Mouse (Mus musculus): ENCODE data around the gene Ppm1l. TPM values are rescaled to one million over a fixed set of nuclear protein-coding genes. Genes with fewer than 3 reads are reported as not detected.

The Ppm1l gene
- polyA plus RNA-seq, 1 experiment from 2014 or later = 23.8 TPM

DNA sequence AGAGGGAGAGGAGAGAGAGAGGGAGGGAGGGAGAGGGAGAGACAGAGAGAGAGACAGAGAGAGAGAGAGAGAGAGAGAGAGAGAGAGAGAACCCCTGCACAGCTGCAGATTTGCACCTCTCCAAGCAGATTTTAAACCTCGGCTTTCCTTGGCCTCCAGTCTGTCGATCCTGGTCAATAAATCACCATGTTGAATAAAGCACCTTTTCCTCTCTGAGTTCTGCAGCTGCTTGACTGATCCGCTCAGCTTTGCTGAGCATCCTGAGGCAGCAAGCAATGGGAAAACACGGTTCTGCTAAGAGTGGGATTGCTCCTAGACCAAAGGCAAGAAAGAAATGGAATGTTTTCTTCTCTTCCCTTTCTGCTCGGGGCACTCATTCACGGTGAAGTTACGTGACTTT, 195.7 kb downstream of the Ppm1l start:
- Histone ChIP-seq H3K36me3 (no peaks in the 10 kb centered on the region), H3K4me2 (replicated peaks) (no peak overlapping the region), H3K4me1 (no peaks in the 10 kb centered on the region), H3K9me3 (no peaks in the 10 kb centered on the region), H3K27ac (replicated peaks) (no peak overlapping the region), H3K4me3 (no peak overlapping the region), H3K27me3 (no peaks in the 10 kb centered on the region), H3K9ac (replicated peaks) (no peak overlapping the region)
- WGBS = 69% methylated on average over 7 of the region's 7 CpGs
- ATAC-seq (ENCODE audit: low FRiP score, low read depth) = no peak

DNA sequence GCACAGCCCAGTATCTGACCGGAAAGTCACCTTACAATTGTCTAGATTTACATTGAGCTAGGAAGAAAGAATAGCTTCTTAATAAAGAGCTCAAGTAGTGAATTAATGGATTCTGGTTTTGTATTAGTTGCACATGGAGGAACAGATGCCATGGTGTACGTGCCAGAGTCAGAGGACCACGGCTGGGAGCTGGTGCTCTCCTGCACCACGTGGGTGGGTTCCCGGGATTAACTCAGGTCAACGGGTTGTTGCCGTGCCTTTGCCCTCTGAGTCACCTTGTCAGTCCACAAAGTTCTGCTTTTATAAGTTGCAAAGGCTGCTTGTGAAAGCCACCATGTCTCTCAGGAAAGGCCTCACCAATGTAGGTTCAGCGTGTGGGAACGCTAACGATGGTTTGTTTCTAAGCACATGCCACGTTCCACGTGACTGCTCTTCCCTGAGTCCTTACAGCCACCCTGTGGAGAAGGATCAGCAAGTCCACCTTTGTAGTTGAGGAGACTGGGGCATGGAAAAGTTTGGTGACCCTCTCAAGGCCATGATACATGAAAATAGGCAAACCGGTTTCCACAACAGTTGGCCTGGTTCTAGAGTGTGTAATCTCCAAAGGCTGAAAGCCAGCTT, 199.2 kb downstream of the Ppm1l start:
- no peak overlapping the region for H3K27ac ChIP-seq (replicated peaks)
- WGBS = 81% methylated on average over 13 of the region's 13 CpGs
- no peak overlapping the region for H3K9ac ChIP-seq (replicated peaks)
- H3K4me1 ChIP-seq = peaks cover 8% of the 10 kb centered on the region; the same call in 1 of the 2 replicates
- no peaks in the 10 kb centered on the region for H3K9me3 ChIP-seq
- H3K4me3 ChIP-seq = no peak overlapping the region
- H3K36me3 ChIP-seq = no peaks in the 10 kb centered on the region
- no peaks in the 10 kb centered on the region for H3K27me3 ChIP-seq
- ATAC-seq (ENCODE audit: low FRiP score, low read depth) = no peak
- no peak overlapping the region for H3K4me2 ChIP-seq (replicated peaks)

DNA sequence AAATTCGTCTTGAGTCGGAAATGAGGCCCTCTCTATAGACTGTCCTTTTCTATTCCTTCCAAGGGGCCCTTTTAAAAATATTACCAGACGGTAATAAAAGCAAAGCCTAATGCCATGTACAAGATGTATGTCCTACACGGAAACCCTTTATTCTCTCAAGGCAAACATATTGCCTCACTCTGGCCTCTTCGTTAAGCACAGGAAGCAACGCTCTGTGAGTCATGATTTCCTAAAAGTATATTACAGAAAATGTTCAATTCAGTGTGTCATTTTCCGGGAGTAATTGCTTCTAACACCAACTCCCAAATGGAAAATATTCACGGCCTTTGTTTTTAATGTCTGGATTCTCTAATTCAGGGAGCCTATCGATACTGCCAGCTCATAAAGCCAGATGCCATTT, 202.5 kb downstream of the Ppm1l start:
- no peaks in the 10 kb centered on the region for H3K36me3 ChIP-seq
- no peak for ATAC-seq (ENCODE audit: low FRiP score, low read depth)
- no peaks in the 10 kb centered on the region for H3K27me3 ChIP-seq
- 92% methylated on average over 9 of the region's 9 CpGs for WGBS
- H3K4me1 ChIP-seq = peaks cover 8% of the 10 kb centered on the region; the same call in 1 of the 2 replicates
- H3K9ac ChIP-seq (replicated peaks) = no peak overlapping the region
- no peak overlapping the region for H3K4me2 ChIP-seq (replicated peaks)
- H3K9me3 ChIP-seq = no peaks in the 10 kb centered on the region
- no peak overlapping the region for H3K27ac ChIP-seq (replicated peaks)
- no peak overlapping the region for H3K4me3 ChIP-seq

DNA sequence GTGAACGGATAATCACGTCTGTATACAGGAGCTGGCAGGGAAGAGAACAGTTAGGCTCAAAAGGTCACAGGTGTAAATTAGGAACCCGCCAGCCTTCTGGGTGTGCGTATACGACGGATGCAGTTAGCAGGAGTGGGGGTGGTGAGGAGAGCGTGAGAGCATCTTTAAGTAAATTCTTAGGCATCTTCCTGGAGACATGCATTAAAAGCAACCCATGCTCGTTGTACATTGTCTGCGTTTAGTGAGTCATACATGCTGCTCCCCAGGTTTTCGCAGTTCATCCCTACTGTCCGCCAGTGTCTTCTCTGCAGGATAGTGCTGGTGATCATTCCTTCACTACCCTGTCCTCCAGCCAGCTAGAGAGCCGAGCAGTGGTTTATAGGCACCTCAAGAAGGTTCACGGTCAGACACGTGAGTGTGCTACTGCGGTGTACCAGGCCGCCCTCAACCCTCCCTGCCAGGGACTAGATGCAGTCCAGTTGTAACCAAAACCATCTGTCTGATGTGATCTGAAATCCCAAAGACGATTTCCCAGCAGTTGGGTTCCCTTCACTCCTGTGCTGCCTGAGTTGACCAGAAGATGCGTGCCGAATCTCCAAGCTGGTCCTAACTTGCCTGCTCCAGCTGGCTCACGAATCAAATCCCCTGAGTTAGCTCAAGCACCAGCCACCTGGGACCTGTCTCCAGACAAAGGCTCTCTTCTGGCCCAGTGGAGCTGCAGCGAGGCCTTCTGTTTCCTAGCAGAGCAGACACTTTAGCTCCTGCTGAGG, 203.3 kb downstream of the Ppm1l start:
- Histone ChIP-seq H3K4me2 (replicated peaks) (no peak overlapping the region), H3K4me3 (no peak overlapping the region), H3K9ac (replicated peaks) (no peak overlapping the region), H3K27ac (replicated peaks) (peak overlapping the region; percentile 49; the same call in 1 of the 2 replicates), H3K9me3 (no peaks in the 10 kb centered on the region), H3K36me3 (no peaks in the 10 kb centered on the region), H3K4me1 (peaks cover 8% of the 10 kb centered on the region; the same call in 1 of the 2 replicates), H3K27me3 (no peaks in the 10 kb centered on the region)
- no peak for ATAC-seq (ENCODE audit: low FRiP score, low read depth)
- WGBS = 78% methylated on average over 21 of the region's 21 CpGs

DNA sequence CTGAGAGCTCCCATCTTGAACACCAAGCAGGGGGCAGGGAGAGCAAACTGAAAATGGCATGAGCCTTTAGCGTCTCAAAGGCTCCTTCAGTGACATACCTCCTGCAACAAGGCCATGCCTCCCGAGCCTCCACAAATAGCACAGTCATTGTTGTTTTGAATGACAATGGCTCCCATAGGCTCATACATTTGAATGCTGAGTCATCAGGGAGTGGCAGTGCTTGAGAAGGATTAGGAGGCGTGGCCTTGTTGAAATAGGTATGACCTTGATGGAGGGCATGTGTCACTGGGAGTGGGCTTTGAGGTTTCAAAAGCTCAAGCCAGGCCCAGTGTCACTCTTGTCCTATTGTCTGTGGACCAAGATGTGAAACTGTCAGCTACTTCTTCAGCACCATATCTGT, 205.6 kb downstream of the Ppm1l start:
- H3K27me3 ChIP-seq = no peaks in the 10 kb centered on the region
- H3K9ac ChIP-seq (replicated peaks) = no peak overlapping the region
- no peak for ATAC-seq (ENCODE audit: low FRiP score, low read depth)
- no peak overlapping the region for H3K4me3 ChIP-seq
- no peak overlapping the region for H3K4me2 ChIP-seq (replicated peaks)
- H3K27ac ChIP-seq (replicated peaks) = no peak overlapping the region
- no peaks in the 10 kb centered on the region for H3K9me3 ChIP-seq
- no peaks in the 10 kb centered on the region for H3K36me3 ChIP-seq
- peaks cover 8% of the 10 kb centered on the region; the same call in 1 of the 2 replicates for H3K4me1 ChIP-seq
- 76% methylated on average over 3 of the region's 3 CpGs for WGBS

DNA sequence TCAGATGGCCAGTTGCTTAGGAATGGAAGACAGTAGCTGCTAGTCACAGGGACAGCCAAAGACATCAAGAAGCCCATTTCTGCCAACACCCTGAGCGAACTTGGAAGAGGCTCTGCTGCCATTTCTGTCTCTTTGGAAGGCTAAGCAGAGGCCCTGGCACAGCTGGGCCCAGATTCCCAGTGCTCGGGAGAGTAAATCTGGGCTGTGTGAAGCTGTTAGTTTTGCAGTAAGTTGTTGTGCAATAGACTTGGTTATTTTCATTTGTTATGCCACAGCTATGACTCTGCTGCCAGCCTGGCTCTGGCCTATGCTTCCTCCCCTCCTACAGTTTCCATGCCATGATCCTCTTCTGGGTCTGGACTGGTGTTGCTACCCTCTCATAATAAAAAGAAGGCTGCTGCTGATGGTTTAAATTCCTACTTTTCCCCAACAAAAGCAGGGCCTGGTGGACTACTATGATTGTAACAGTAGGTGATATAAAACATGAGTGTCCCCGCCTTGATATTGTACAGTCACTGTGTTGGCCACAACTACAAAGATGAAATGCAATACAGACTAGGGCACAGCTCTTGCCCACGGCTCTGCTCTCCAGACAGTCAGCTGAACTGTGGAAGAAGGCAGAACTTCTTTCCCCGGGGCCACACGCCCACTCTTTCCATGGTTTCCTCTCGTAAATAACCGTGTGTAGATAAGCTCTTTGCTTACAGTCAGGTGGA, 207.9 kb downstream of the Ppm1l start:
- no peak overlapping the region for H3K9ac ChIP-seq (replicated peaks)
- ATAC-seq (ENCODE audit: low FRiP score, low read depth) = no peak
- no peaks in the 10 kb centered on the region for H3K36me3 ChIP-seq
- H3K9me3 ChIP-seq = no peaks in the 10 kb centered on the region
- H3K27ac ChIP-seq (replicated peaks) = no peak overlapping the region
- H3K4me2 ChIP-seq (replicated peaks) = no peak overlapping the region
- no peak overlapping the region for H3K4me3 ChIP-seq
- 90% methylated on average over 8 of the region's 8 CpGs for WGBS
- H3K4me1 ChIP-seq = peaks cover 7% of the 10 kb centered on the region; the same call in 1 of the 2 replicates
- H3K27me3 ChIP-seq = no peaks in the 10 kb centered on the region

DNA sequence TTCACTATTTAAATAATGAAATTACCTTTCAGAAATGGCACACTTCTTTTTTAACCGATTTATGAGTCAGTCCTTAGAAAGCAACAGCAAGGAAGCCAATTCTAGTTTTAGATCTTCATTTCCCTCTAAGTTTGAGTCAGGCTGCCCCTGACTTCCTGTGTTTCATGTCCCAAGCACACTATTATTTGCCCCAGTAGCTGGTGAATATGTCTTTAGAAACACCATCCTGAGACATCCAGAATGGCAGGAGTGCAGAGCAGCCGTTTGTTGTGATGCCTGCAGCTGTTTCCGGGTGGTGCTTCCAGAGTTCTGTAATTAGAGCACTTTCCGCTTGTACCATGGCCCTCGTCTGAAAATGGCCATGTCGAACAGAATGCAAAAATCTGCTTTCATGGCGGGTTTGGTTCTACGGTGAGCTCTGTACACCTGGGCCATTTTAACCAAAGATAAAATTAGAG, 208.4 kb downstream of the Ppm1l start:
- Histone ChIP-seq H3K9me3 (no peaks in the 10 kb centered on the region), H3K27me3 (no peaks in the 10 kb centered on the region), H3K27ac (replicated peaks) (no peak overlapping the region), H3K4me1 (0 out of 2 replicates have a peak, but pooled peaks cover 2% of the 10 kb centered on the region), H3K9ac (replicated peaks) (no peak overlapping the region), H3K36me3 (no peaks in the 10 kb centered on the region), H3K4me2 (replicated peaks) (no peak overlapping the region), H3K4me3 (no peak overlapping the region)
- no peak for ATAC-seq (ENCODE audit: low FRiP score, low read depth)
- WGBS = 82% methylated on average over 8 of the region's 8 CpGs

DNA sequence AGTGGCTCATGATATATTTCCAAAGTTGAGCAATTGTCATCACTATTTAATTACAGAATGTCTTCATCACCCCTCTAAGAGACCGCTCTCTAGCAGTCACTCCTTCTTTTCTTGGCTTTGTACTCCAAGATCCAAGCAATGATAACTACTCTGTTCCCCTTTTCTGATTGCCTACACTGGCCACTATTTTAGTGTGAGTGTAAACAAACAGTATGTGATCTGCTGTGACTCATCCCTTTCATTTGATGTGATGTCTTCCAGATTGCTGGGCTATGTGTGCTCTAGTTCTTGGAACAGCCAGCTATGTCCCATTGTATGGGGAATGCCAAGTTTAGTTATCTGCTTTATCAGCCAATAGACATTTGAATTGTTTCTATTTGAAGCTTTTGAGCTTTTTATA, 210.7 kb downstream of the Ppm1l start:
- H3K36me3 ChIP-seq = no peaks in the 10 kb centered on the region
- no peak for ATAC-seq (ENCODE audit: low FRiP score, low read depth)
- peaks cover 5% of the 10 kb centered on the region; the same call in 1 of the 2 replicates for H3K27me3 ChIP-seq
- WGBS = 86% methylated on average over 1 of the region's 1 CpGs
- H3K4me1 ChIP-seq = no peaks in the 10 kb centered on the region
- no peak overlapping the region for H3K4me3 ChIP-seq
- no peaks in the 10 kb centered on the region for H3K9me3 ChIP-seq
- H3K9ac ChIP-seq (replicated peaks) = no peak overlapping the region
- H3K4me2 ChIP-seq (replicated peaks) = no peak overlapping the region
- H3K27ac ChIP-seq (replicated peaks) = no peak overlapping the region

DNA sequence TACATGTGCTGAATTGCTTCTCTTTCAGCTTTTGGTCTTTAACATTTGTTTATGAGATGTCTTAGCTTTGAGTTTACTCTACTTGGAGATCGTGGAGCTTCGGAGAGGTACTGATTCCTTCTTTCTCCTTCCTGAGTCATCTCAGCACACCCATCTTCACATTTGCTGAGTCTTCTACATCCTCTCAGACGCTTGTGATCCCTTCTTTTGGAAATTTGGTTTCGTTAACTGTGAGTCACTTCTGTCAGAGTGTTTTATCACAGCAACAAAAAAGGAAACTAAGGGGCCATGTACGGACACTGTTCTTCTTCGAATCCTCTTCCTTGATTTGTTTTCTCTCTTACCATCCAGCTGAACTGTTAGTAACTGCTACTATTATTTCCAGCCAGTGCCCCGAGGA, 212.9 kb downstream of the Ppm1l start:
- no peaks in the 10 kb centered on the region for H3K4me1 ChIP-seq
- no peak overlapping the region for H3K4me3 ChIP-seq
- 83% methylated on average over 7 of the region's 7 CpGs for WGBS
- no peak overlapping the region for H3K4me2 ChIP-seq (replicated peaks)
- H3K9me3 ChIP-seq = no peaks in the 10 kb centered on the region
- no peak for ATAC-seq (ENCODE audit: low FRiP score, low read depth)
- no peak overlapping the region for H3K9ac ChIP-seq (replicated peaks)
- H3K27me3 ChIP-seq = peaks cover 27% of the 10 kb centered on the region
- no peaks in the 10 kb centered on the region for H3K36me3 ChIP-seq
- no peak overlapping the region for H3K27ac ChIP-seq (replicated peaks)

DNA sequence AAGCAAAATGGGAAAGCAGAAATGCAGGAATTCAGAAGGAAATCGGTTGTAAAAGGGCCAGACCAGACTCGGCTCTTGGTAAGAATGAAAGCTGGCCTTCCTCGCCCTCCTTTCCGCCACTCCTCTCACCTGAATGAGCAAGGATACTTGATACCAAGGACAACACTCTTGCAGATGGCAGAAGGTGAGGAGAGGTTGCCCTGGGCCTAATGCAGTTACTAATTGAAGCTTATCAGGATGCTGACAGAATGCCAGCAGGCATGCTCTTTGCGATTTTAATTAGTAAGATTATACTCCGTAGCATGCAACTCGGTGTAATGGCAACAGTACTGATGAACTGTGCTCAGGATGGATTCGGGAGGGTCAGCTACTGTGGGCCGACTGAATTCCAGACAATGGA, 214.8 kb downstream of the Ppm1l start:
- no peak overlapping the region for H3K4me3 ChIP-seq
- no peaks in the 10 kb centered on the region for H3K9me3 ChIP-seq

DNA sequence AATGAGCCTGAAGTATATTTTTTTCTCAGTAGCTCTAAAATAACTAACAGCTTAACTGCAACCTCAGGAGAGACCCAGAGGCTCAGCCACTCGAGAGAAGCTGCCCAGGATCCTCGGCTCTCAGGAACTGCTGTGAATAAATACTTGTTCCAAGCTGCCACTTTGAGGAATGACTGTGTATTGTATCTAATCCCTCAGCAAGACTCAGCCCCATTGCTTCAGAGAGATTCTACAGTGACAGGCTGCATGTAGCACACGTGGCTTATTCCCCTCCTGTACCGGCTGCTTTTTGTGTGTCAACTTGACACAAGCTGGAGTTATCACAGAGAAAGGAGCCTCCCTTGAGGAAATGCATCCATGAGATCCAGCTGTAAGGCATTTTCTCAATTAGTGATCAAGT, 216.0 kb downstream of the Ppm1l start:
- no peaks in the 10 kb centered on the region for H3K36me3 ChIP-seq
- H3K9me3 ChIP-seq = no peaks in the 10 kb centered on the region
- WGBS = 77% methylated on average over 4 of the region's 4 CpGs

More for the DNA sequence above, 214.8 kb downstream of the Ppm1l start:
- no peak overlapping the region for H3K27ac ChIP-seq (replicated peaks)
- ATAC-seq (ENCODE audit: low FRiP score, low read depth) = no peak
- peaks cover 16% of the 10 kb centered on the region for H3K4me1 ChIP-seq
- H3K9ac ChIP-seq (replicated peaks) = no peak overlapping the region
- no peak overlapping the region for H3K4me2 ChIP-seq (replicated peaks)
- no peaks in the 10 kb centered on the region for H3K36me3 ChIP-seq
- H3K27me3 ChIP-seq = peaks cover 31% of the 10 kb centered on the region
- WGBS = 78% methylated on average over 9 of the region's 9 CpGs

DNA sequence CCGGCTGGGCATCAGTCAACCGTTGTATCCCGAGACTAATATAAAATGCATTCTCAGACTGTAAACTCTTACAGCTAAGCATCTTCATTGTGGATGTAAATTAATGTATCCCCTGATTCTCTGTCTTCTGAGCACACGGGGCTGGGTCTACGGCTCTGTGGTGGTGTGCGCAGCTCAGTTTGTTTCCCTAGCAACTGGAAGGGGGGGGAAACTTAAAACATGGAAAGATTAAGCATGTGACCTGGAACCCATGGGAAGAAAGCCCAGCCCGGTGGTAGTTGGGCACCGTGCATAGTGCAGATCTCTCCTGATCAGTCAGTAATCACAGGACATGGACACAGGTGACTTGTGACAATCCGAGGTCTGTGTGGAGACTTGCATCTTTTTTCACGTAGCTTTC, 218.8 kb downstream of the Ppm1l start:
- 44% methylated on average over 10 of the region's 10 CpGs for WGBS
- Histone ChIP-seq H3K27me3 (peaks cover 52% of the 10 kb centered on the region), H3K9ac (replicated peaks) (no peak overlapping the region), H3K4me3 (no peak overlapping the region), H3K4me1 (peaks cover 35% of the 10 kb centered on the region), H3K4me2 (replicated peaks) (peak overlapping the region; percentile 34; the same call in 1 of the 2 replicates), H3K36me3 (no peaks in the 10 kb centered on the region), H3K27ac (replicated peaks) (no peak overlapping the region), H3K9me3 (no peaks in the 10 kb centered on the region)
- ATAC-seq (ENCODE audit: low FRiP score, low read depth) = peak; percentile 82

More for the DNA sequence above, 216.0 kb downstream of the Ppm1l start:
- Histone ChIP-seq H3K27ac (replicated peaks) (no peak overlapping the region), H3K4me3 (no peak overlapping the region), H3K27me3 (peaks cover 37% of the 10 kb centered on the region), H3K4me1 (peaks cover 25% of the 10 kb centered on the region), H3K4me2 (replicated peaks) (no peak overlapping the region), H3K9ac (replicated peaks) (no peak overlapping the region)
- ATAC-seq (ENCODE audit: low FRiP score, low read depth) = no peak
